Mouse (Mus musculus): ENCODE measurements at regions not wholly inside any gene's neighbourhood (a gene's known extent, or its start where the extent isn't known, plus 50 kb on each side); places are given as distances from the start of the nearest gene placed in this dataset.

DNA sequence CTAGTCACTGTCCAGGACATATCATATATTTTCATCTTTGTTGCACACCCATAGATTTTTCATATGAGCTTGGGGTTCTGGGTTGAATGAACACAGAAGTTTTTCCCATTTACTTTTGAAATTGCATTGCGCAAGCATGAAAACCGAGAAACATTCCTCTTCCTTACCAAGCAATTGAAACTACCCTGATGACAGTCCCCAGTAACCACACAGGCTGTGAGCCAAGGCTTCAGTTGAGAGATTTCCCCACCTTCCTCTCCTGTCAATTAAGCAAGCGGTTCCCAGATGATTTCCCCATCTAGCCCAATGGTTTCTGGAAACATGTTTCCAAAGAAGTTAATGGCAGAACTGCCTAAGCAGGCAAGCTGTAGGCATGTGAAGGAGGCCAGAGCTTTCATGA, 81.8 kb upstream of the Inhba start:
- no peak for DNase-seq (ENCODE audit: low spot score)

DNA sequence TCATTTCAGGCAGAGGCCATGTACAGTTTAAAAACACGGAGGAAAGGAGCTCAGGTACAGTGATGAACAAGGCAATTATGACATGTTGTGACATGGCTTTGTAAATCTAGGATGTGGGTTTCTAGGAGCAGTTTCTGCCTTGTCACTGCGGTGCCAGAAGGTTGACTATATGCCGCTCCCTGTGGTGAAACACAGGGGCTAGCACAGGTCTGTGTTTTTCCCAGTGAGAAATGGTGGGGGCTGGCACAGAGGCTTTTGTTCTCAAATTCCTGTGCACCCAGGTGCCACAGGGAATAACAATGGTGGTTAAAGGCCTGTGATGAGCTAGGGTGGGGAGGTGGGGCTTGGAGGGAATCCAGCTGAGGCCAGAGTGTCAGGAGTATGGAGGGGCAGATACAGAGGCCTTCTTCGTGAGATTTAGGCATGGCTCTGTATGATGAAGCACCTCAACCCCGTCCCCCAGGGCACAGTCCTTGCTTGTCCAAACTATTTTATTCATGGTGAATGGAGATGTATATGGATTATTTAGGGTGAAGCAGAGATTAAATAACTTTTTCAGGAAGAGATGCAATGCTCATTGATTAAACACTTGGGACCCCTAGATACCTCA, 80.0 kb upstream of the Inhba start:
- DNase-seq (ENCODE audit: low spot score), result no peak

DNA sequence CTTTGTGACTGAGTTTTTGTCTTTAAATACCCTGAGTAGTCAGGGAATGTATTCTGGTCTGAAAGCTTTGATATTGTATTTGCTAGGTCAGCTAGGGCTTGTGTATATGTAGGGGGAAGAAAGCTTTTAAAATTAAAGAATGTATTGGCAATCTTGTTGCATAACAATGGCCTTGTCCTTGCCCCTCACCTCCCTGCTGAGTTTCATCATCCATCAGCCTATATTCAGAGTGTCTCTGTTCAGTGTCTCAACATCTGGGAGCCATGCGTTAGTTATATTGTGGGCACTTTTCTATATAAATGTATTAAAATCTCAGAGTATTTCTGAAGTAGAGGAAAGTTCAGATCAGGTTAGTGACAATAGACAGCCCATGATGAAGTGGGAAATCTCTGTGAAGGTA, 76.0 kb upstream of the Inhba start:
- DNase-seq (ENCODE audit: low spot score), result no peak

DNA sequence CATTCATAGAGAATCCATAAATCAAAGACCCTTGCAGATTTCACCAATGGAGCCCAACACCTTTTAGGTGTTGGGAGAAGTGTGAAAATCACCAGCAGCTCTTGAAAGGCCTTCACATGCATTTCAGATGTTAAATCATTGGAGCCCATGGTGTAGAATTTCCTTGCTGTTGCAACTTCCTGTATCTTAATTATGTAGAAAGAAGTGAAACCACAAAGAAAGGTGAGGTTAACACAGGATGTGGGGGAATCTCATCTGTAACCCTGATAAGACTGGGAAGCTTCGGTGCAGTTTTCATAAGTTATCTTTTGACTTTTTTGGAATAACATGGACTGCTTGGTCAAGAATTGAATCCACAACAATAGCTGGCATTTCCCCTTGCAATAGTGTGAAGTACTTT, 75.5 kb upstream of the Inhba start:
- DNase-seq (ENCODE audit: low spot score), result no peak

- DNase-seq (ENCODE audit: low spot score), result no peak
Observed at GRCm38 (mm10) chr13:15950143-15950542, 61.5 kb upstream of the Inhba start.

DNA sequence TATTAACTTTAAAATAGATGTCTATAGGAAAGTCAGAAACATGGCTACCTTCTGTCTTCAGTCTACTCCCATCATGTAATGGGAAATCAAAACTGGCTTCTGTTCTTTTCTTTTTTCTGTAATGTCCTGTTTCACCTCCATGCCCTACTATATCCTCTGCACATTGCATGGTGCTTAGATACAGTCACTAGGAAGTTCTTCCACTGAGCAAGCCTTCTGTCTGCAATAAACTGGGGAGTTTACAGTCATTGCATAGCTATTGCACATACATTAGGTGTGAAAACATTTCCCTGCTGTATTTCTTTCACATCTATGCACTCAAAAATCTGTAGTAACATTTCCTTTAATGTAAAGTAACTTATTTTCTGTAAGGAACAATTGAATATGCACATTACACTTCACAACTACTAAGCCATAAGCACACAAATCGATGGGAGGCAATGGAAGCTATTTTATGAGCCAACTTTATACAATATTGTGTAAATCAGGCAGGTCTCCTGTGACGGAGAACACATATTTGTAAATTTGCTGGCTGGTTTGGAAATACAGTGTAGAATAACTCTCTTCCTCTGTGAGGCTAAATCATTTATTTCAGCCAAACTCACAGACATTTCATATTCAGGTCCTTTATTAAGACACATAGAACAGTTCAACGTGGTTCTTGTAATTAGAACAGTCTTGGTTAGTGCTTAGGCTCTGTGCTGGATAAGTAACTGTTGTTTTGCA, 60.6 kb upstream of the Inhba start:
- DNase-seq (ENCODE audit: low spot score), result no peak
